ENCODE assay signal across 13 mouse cellular contexts in the genomic region with DNA sequence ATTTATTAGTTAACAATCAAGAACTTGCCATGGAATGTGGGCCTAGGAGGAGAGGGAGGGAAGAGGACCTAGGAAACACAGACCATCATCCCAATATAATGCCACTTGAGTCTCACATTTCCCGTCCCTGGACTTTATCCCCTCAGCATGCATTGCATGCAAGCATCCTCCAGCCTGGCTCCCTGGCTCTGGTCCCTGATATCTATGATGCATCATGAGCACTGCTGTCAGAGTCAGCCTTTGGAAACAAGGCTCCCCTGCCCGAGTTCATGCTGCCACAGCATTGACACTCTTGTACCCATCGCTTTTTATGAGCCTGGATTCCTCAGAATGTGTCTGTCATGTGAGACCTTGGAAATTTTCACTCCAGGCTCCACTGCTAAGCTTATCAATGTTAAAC. TPM values are rescaled to one million over a fixed set of nuclear protein-coding genes. Genes with fewer than 3 reads are reported as not detected.
"Had no signal": no experiment of that assay in that cellular context is flagged by ENCODE, and none has a peak within 500 bp of the region (broad histone marks: within the 10 kb centered on the region; RNA-seq: fewer than 3 reads in every experiment).

No protein-coding gene starts in this region.

- DNase-seq: retina, postnatal 1 day; right cerebral cortex, adult 18-20 months; right cerebral cortex, postnatal 14 days; right cerebral cortex, postnatal 25 days; right cerebral cortex, postnatal 4 days; spleen, adult 18-20 months; thymus, adult 18-20 months; thymus, adult 2 months; thymus, postnatal 14 days; thymus, postnatal 25 days; thymus, postnatal 36 days; thymus, postnatal 4 days had no signal

RNA-seq across cellular contexts. Expression of a gene that starts 43.4 kb away (rescaled TPM):
- total RNA-seq: neutrophil, adult 5-6 weeks had no signal
